Mouse (Mus musculus): ENCODE results near the gene Rhbdd2.

DNA sequence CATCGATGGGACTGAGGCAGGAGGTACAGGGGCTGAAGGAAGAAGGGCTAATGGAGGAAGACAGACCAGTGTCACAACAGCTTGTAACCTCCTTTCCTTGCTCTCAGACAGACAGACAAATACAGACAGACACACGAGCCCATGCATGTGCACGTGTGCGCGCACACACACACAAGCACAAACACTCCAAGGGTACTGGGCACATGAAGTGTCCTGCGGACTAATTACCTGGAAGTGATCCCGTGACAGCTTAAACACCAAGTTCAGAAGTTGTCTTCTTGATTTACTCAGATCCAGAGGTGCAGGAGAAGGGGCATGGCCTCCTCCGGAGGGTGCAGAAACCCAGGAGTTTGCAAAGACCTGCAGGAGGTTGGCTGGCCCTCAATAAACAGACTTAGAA lies 46.7 kb upstream of the Rhbdd2 start:
- TF ChIP-seq CHD2 (IDR thresholded peaks at IDR 0.05; ENCODE audit: low read depth, low read length): no peak
- TF ChIP-seq ZNF384 (IDR thresholded peaks at IDR 0.05; ENCODE audit: low read depth, low read length): no peak
- no peak for TF ChIP-seq HCFC1 (IDR thresholded peaks at IDR 0.05; ENCODE audit: borderline replicate concordance, insufficient read depth, low read length)
- TF ChIP-seq ZC3H11A (IDR thresholded peaks at IDR 0.05; ENCODE audit: borderline replicate concordance, low read depth, low read length): no peak

Measured in ES-E14 (cell line).